Mouse (Mus musculus): Measurements from ENCODE around the gene Spata31d1d.
A peak's percentile ranks its signal among the peaks of the same experiment; 100 is the strongest.
"Not testable (repeated sequence)": the region's sequence is repeated elsewhere in the genome, so short reads cannot be mapped to it uniquely, and the experiment has no call there.

The Spata31d1d gene

GRCm38 (mm10) chr13:59731652-59732051, at the start of gene Spata31d1d:
Gene Spata31d1d, minus strand, starts transcription at chr13:59731752.
- DNase-seq (ENCODE audit: low read depth, low spot score): no peak

GRCm38 (mm10) chr13:59779744-59780264, 48.3 kb upstream of the Spata31d1d start:
- not testable (repeated sequence) for DNase-seq (ENCODE audit: low read depth, low spot score)

- peak; percentile 47 for DNase-seq (ENCODE audit: low read depth, low spot score)
These were observed 47.7 kb upstream of the Spata31d1d start for GRCm38 (mm10) chr13:59779213-59779612.

GRCm38 (mm10) chr13:59775168-59775567, 43.6 kb upstream of the Spata31d1d start:
- DNase-seq (ENCODE audit: low read depth, low spot score): no peak

- DNase-seq (ENCODE audit: low read depth, low spot score): peak; percentile 48
These were observed 39.7 kb upstream of the Spata31d1d start for GRCm38 (mm10) chr13:59771257-59771656.

- no peak for DNase-seq (ENCODE audit: low read depth, low spot score)
These were observed 39.3 kb upstream of the Spata31d1d start for GRCm38 (mm10) chr13:59770847-59771246.

- DNase-seq (ENCODE audit: low read depth, low spot score): peak; percentile 95
These were observed 38.6 kb upstream of the Spata31d1d start for GRCm38 (mm10) chr13:59770164-59770562.

- DNase-seq (ENCODE audit: low read depth, low spot score): peak; percentile 99
These were observed 38.0 kb upstream of the Spata31d1d start, which contains the start of gene Isca1 for GRCm38 (mm10) chr13:59769296-59770163. Gene Isca1, minus strand, starts transcription at chr13:59769810.

GRCm38 (mm10) chr13:59768531-59768930, 37.0 kb upstream of the Spata31d1d start:
- DNase-seq (ENCODE audit: low read depth, low spot score): no peak

- no peak for DNase-seq (ENCODE audit: low read depth, low spot score)
These were observed 35.4 kb upstream of the Spata31d1d start for GRCm38 (mm10) chr13:59766786-59767515.

- no peak for DNase-seq (ENCODE audit: low read depth, low spot score)
These were observed 31.2 kb upstream of the Spata31d1d start for GRCm38 (mm10) chr13:59762791-59763190.

- no peak for DNase-seq (ENCODE audit: low read depth, low spot score)
These were observed 25.4 kb upstream of the Spata31d1d start for GRCm38 (mm10) chr13:59756906-59757305.

GRCm38 (mm10) chr13:59750310-59750709, 18.8 kb upstream of the Spata31d1d start:
- no peak for DNase-seq (ENCODE audit: low read depth, low spot score)

- no peak for DNase-seq (ENCODE audit: low read depth, low spot score)
These were observed 15.2 kb upstream of the Spata31d1d start, which contains the start of gene 1700014D04Rik for GRCm38 (mm10) chr13:59746711-59747110. Gene 1700014D04Rik, minus strand, starts transcription at chr13:59746752.

GRCm38 (mm10) chr13:59746164-59746563, 14.6 kb upstream of the Spata31d1d start:
- DNase-seq (ENCODE audit: low read depth, low spot score): peak; percentile 57

GRCm38 (mm10) chr13:59745462-59745861, 13.9 kb upstream of the Spata31d1d start:
- DNase-seq (ENCODE audit: low read depth, low spot score): no peak

- DNase-seq (ENCODE audit: low read depth, low spot score): peak; percentile 53
These were observed 10.1 kb upstream of the Spata31d1d start for GRCm38 (mm10) chr13:59741697-59742096.

GRCm38 (mm10) chr13:59741096-59741495, 9.5 kb upstream of the Spata31d1d start:
- no peak for DNase-seq (ENCODE audit: low read depth, low spot score)

- DNase-seq (ENCODE audit: low read depth, low spot score): no peak
These were observed 7.8 kb upstream of the Spata31d1d start for GRCm38 (mm10) chr13:59739397-59739796.

- no peak for DNase-seq (ENCODE audit: low read depth, low spot score)
These were observed 6.9 kb upstream of the Spata31d1d start for GRCm38 (mm10) chr13:59738455-59738854.

- DNase-seq (ENCODE audit: low read depth, low spot score): peak; percentile 84
These were observed 3.6 kb upstream of the Spata31d1d start for GRCm38 (mm10) chr13:59735190-59735589.

GRCm38 (mm10) chr13:59734347-59734746, 2.8 kb upstream of the Spata31d1d start:
- peak; percentile 51 for DNase-seq (ENCODE audit: low read depth, low spot score)

All from ZHBTc4 (cell line).